Mouse (Mus musculus) liver, embryonic 16.5 days (tissue): Measurements from ENCODE around the gene Wnk2. TPM values are rescaled to one million over a fixed set of nuclear protein-coding genes. Genes with fewer than 3 reads are reported as not detected.

Source experiments
- ATAC-seq: fragments of 200-750 bp; cut with Nextera tagmentation; 2 replicates; pipeline ENCODE4 v1.8.0; 2017; ENCODE audit warnings: low read depth, mild to moderate bottlenecking, moderate number of reproducible peaks, moderate library complexity
- H3K27ac ChIP-seq: fragments of 300-500 bp; sonication (generic); 2 replicates; pipeline ENCODE4 v1.5.1; 2014; ENCODE audit warnings: mild to moderate bottlenecking, low read length
- H3K27me3 ChIP-seq: fragments of 300-500 bp; sonication (generic); 2 replicates; pipeline ENCODE4 v1.6.1; 2014; ENCODE audit warnings: low read depth, low read length, mixed read lengths; ENCODE audit not compliant: control insufficient read depth, insufficient read depth
- H3K36me3 ChIP-seq: fragments of 300-500 bp; sonication (generic); 2 replicates; pipeline ENCODE4 v1.6.1; 2014; ENCODE audit warnings: mild to moderate bottlenecking; ENCODE audit not compliant: control insufficient read depth, insufficient read depth
- H3K4me1 ChIP-seq: fragments of 300-500 bp; sonication (generic); 2 replicates; pipeline ENCODE4 v1.6.1; 2014; ENCODE audit warnings: low read depth, low read length, mixed read lengths; ENCODE audit not compliant: control insufficient read depth
- H3K4me2 ChIP-seq: fragments of 300-500 bp; sonication (generic); 2 replicates; pipeline ENCODE4 v1.6.1; 2014; ENCODE audit warnings: low read depth, low read length, mixed read lengths
- H3K4me3 ChIP-seq: fragments of 300-500 bp; sonication (generic); 2 replicates; pipeline ENCODE4 v1.5.1; 2014; ENCODE audit warnings: low read depth, mild to moderate bottlenecking, low read length
- H3K9ac ChIP-seq: fragments of 300-500 bp; sonication (generic); 2 replicates; pipeline ENCODE4 v1.6.1; 2014; ENCODE audit warnings: low read depth, low read length
- H3K9me3 ChIP-seq: fragments of 300-500 bp; sonication (generic); replicated peaks from 2 replicates; pipeline ENCODE4 v1.6.1; 2016; ENCODE audit warnings: low read length; ENCODE audit not compliant: control insufficient read depth
- WGBS: fragments of 180-500 bp; shearing (Covaris S2); extraction: QIAGEN DNeasy Blood & Tissue Kit; methylation state at CpG from one replicate; pipeline ENCODE4 v1.1.7; 2014; ENCODE audit not compliant: insufficient replicate concordance; 5-methylcytosine and 5-hydroxymethylcytosine counted together
- polyA plus RNA-seq: library from polyadenylated mRNA; unstranded; fragments of >200 nt; fragmentation: Nextera tagmentation; extraction: Ambion mirVana; gene quantifications from 2 replicates; pipeline ENCODE4 v1.2.1, GENCODE M21; 2015

Gene Wnk2
- polyA plus RNA-seq, 1 experiment from 2014 or later = 0.15 TPM

- WGBS = 61% methylated on average over 10 of the region's 10 CpGs
- Histone ChIP-seq H3K27ac (no peak overlapping the region), H3K4me2 (no peak overlapping the region)
These were observed 6.2 kb upstream of the Wnk2 start for GRCm38 (mm10) chr13:49154028-49154427.

GRCm38 (mm10) chr13:49148687-49149086 is 873 bp upstream of the Wnk2 start:
- Histone ChIP-seq H3K27me3 (peaks cover 56% of the 10 kb centered on the region), H3K36me3 (no peaks in the 10 kb centered on the region)
- WGBS = 63% methylated on average over 4 of the region's 4 CpGs

More at GRCm38 (mm10) chr13:49154028-49154427, 6.2 kb upstream of the Wnk2 start:
- Histone ChIP-seq H3K9me3 (no peaks in the 10 kb centered on the region), H3K9ac (no peak overlapping the region), H3K27me3 (peaks cover 8% of the 10 kb centered on the region), H3K36me3 (no peaks in the 10 kb centered on the region), H3K4me1 (no peaks in the 10 kb centered on the region), H3K4me3 (no peak overlapping the region)
- no peak for ATAC-seq

GRCm38 (mm10) chr13:49147007-49147857 is 582 bp downstream of the Wnk2 start:
- H3K27ac ChIP-seq = no peak overlapping the region
- no peaks in the 10 kb centered on the region for H3K36me3 ChIP-seq
- peaks cover 56% of the 10 kb centered on the region for H3K27me3 ChIP-seq
- no peaks in the 10 kb centered on the region for H3K9me3 ChIP-seq
- under 1% methylated on average over 96 of the region's 98 CpGs for WGBS
- H3K4me1 ChIP-seq = peaks cover 6% of the 10 kb centered on the region
- peak overlapping the region; percentile 24; the same call in 1 of the 2 replicates for H3K9ac ChIP-seq
- peak overlapping the region; percentile 57 for H3K4me3 ChIP-seq
- H3K4me2 ChIP-seq = peak overlapping the region; percentile 74
- peak; percentile 63; the same call in 1 of the 2 replicates for ATAC-seq

More at GRCm38 (mm10) chr13:49148687-49149086, 873 bp upstream of the Wnk2 start:
- Histone ChIP-seq H3K9me3 (no peaks in the 10 kb centered on the region), H3K9ac (no peak overlapping the region), H3K4me2 (no peak overlapping the region), H3K4me3 (no peak overlapping the region), H3K27ac (no peak overlapping the region), H3K4me1 (peaks cover 6% of the 10 kb centered on the region)
- no peak for ATAC-seq

- WGBS = under 1% methylated on average over 40 of the region's 44 CpGs
- Histone ChIP-seq H3K4me1 (peaks cover 6% of the 10 kb centered on the region), H3K27ac (no peak overlapping the region), H3K9ac (no peak overlapping the region), H3K9me3 (no peaks in the 10 kb centered on the region), H3K4me2 (peak overlapping the region; percentile 74), H3K4me3 (peak overlapping the region; percentile 57), H3K27me3 (peaks cover 56% of the 10 kb centered on the region), H3K36me3 (no peaks in the 10 kb centered on the region)
- ATAC-seq = no peak
These were observed 1.2 kb downstream of the Wnk2 start for GRCm38 (mm10) chr13:49146698-49147006.

- no peak for ATAC-seq
- Histone ChIP-seq H3K4me3 (peak overlapping the region; percentile 57; the same call in 1 of the 2 replicates), H3K27me3 (peaks cover 56% of the 10 kb centered on the region), H3K36me3 (no peaks in the 10 kb centered on the region), H3K9ac (no peak overlapping the region), H3K27ac (no peak overlapping the region), H3K4me1 (peaks cover 6% of the 10 kb centered on the region), H3K9me3 (no peaks in the 10 kb centered on the region), H3K4me2 (peak overlapping the region; percentile 74; the same call in 1 of the 2 replicates)
- WGBS = 24% methylated on average over 17 of the region's 17 CpGs
These were observed 1.6 kb downstream of the Wnk2 start for GRCm38 (mm10) chr13:49146040-49146697.

- WGBS = 36% methylated on average over 7 of the region's 7 CpGs
- H3K27me3 ChIP-seq = peaks cover 56% of the 10 kb centered on the region
These were observed 2.4 kb downstream of the Wnk2 start for GRCm38 (mm10) chr13:49145396-49145795.

GRCm38 (mm10) chr13:49144451-49144850 is 3.4 kb downstream of the Wnk2 start:
- peaks cover 55% of the 10 kb centered on the region for H3K27me3 ChIP-seq
- H3K36me3 ChIP-seq = no peaks in the 10 kb centered on the region
- H3K4me3 ChIP-seq = no peak overlapping the region
- no peak for ATAC-seq
- 52% methylated on average over 6 of the region's 6 CpGs for WGBS
- H3K4me2 ChIP-seq = no peak overlapping the region
- no peak overlapping the region for H3K27ac ChIP-seq
- H3K4me1 ChIP-seq = peaks cover 6% of the 10 kb centered on the region
- H3K9ac ChIP-seq = no peak overlapping the region
- no peaks in the 10 kb centered on the region for H3K9me3 ChIP-seq

More at GRCm38 (mm10) chr13:49145396-49145795, 2.4 kb downstream of the Wnk2 start:
- Histone ChIP-seq H3K9me3 (no peaks in the 10 kb centered on the region), H3K4me1 (peaks cover 6% of the 10 kb centered on the region), H3K4me2 (no peak overlapping the region), H3K36me3 (no peaks in the 10 kb centered on the region), H3K27ac (no peak overlapping the region), H3K4me3 (no peak overlapping the region), H3K9ac (no peak overlapping the region)
- no peak for ATAC-seq

GRCm38 (mm10) chr13:49143323-49143722 is 4.5 kb downstream of the Wnk2 start:
- Histone ChIP-seq H3K4me2 (no peak overlapping the region), H3K4me1 (peaks cover 6% of the 10 kb centered on the region), H3K4me3 (no peak overlapping the region), H3K27ac (no peak overlapping the region), H3K36me3 (no peaks in the 10 kb centered on the region), H3K27me3 (peaks cover 43% of the 10 kb centered on the region), H3K9me3 (no peaks in the 10 kb centered on the region), H3K9ac (no peak overlapping the region)
- ATAC-seq = no peak
- WGBS = 75% methylated on average over 7 of the region's 7 CpGs

- H3K4me2 ChIP-seq = no peak overlapping the region
- WGBS = 56% methylated on average over 5 of the region's 5 CpGs
- H3K36me3 ChIP-seq = no peaks in the 10 kb centered on the region
- ATAC-seq = no peak
- H3K4me1 ChIP-seq = peaks cover 3% of the 10 kb centered on the region; the same call in 1 of the 2 replicates
- H3K9ac ChIP-seq = no peak overlapping the region
- H3K9me3 ChIP-seq = no peaks in the 10 kb centered on the region
- no peak overlapping the region for H3K4me3 ChIP-seq
- H3K27me3 ChIP-seq = peaks cover 34% of the 10 kb centered on the region
- no peak overlapping the region for H3K27ac ChIP-seq
These were observed 5.4 kb downstream of the Wnk2 start for GRCm38 (mm10) chr13:49142396-49142795.
